Mouse (Mus musculus): Measurements from ENCODE around the gene Gtpbp4.
"Not testable (repeated sequence)": the region's sequence is repeated elsewhere in the genome, so short reads cannot be mapped to it uniquely, and the experiment has no call there.

Gene Gtpbp4

GRCm38 (mm10) chr13:8995990-8996786 lies at the start of gene Gtpbp4:
Gene Gtpbp4, minus strand, starts transcription at chr13:8996083.
- peak; percentile 93 for DNase-seq (ENCODE audit: low spot score)

- DNase-seq (ENCODE audit: low spot score) = no peak
Measured at GRCm38 (mm10) chr13:9044731-9045130, 48.8 kb upstream of the Gtpbp4 start.

GRCm38 (mm10) chr13:9043289-9044049 lies 47.6 kb upstream of the Gtpbp4 start:
- DNase-seq (ENCODE audit: low spot score) = no peak

- DNase-seq (ENCODE audit: low spot score) = no peak
Measured at GRCm38 (mm10) chr13:9040626-9041025, 44.7 kb upstream of the Gtpbp4 start.

GRCm38 (mm10) chr13:9031996-9032661 lies 36.2 kb upstream of the Gtpbp4 start:
- no peak for DNase-seq (ENCODE audit: low spot score)

- no peak for DNase-seq (ENCODE audit: low spot score)
Measured at GRCm38 (mm10) chr13:9030364-9030763, 34.5 kb upstream of the Gtpbp4 start.

- no peak for DNase-seq (ENCODE audit: low spot score)
Measured at GRCm38 (mm10) chr13:9027251-9027650, 31.4 kb upstream of the Gtpbp4 start.

GRCm38 (mm10) chr13:9022623-9023022 lies 26.7 kb upstream of the Gtpbp4 start:
- no peak for DNase-seq (ENCODE audit: low spot score)

GRCm38 (mm10) chr13:9021556-9021955 lies 25.7 kb upstream of the Gtpbp4 start:
- no peak for DNase-seq (ENCODE audit: low spot score)

GRCm38 (mm10) chr13:9019713-9020112 lies 23.8 kb upstream of the Gtpbp4 start:
- DNase-seq (ENCODE audit: low spot score) = no peak

- no peak for DNase-seq (ENCODE audit: low spot score)
Measured at GRCm38 (mm10) chr13:9018974-9019587, 23.2 kb upstream of the Gtpbp4 start.

GRCm38 (mm10) chr13:9017190-9017589 lies 21.3 kb upstream of the Gtpbp4 start:
- DNase-seq (ENCODE audit: low spot score) = no peak

GRCm38 (mm10) chr13:9014431-9014830 lies 18.5 kb upstream of the Gtpbp4 start:
- DNase-seq (ENCODE audit: low spot score) = no peak

- DNase-seq (ENCODE audit: low spot score) = no peak
Measured at GRCm38 (mm10) chr13:9013483-9013882, 17.6 kb upstream of the Gtpbp4 start.

GRCm38 (mm10) chr13:9011596-9012350 lies 15.9 kb upstream of the Gtpbp4 start:
- peak; percentile 8 for DNase-seq (ENCODE audit: low spot score)

- DNase-seq (ENCODE audit: low spot score) = no peak
Measured at GRCm38 (mm10) chr13:9003306-9003705, 7.4 kb upstream of the Gtpbp4 start.

GRCm38 (mm10) chr13:8999464-8999863 lies 3.6 kb upstream of the Gtpbp4 start:
- no peak for DNase-seq (ENCODE audit: low spot score)

GRCm38 (mm10) chr13:8997221-8997620 lies 1.3 kb upstream of the Gtpbp4 start:
- DNase-seq (ENCODE audit: low spot score) = not testable (repeated sequence)

- DNase-seq (ENCODE audit: low spot score) = no peak
Measured at GRCm38 (mm10) chr13:8995159-8995989, 509 bp downstream of the Gtpbp4 start.

GRCm38 (mm10) chr13:8992231-8992630 lies 3.7 kb downstream of the Gtpbp4 start:
- no peak for DNase-seq (ENCODE audit: low spot score)

- no peak for DNase-seq (ENCODE audit: low spot score)
Measured at GRCm38 (mm10) chr13:8972972-8973371, 22.9 kb downstream of the Gtpbp4 start.

All from ovary, adult 18-20 months (tissue).